Mouse (Mus musculus) gastrocnemius, postnatal 36 days (tissue): ENCODE results near the gene Ugt1a7c. TPM values are rescaled to one million over a fixed set of nuclear protein-coding genes. Genes with fewer than 3 reads are reported as not detected.
"Not testable (repeated sequence)": the region's sequence is repeated elsewhere in the genome, so short reads cannot be mapped to it uniquely, and the experiment has no call there.

Source experiments
- DNase-seq, 2 experiments: peaks; one replicate each; pipeline ENCODE4 v3.0.0; 2022
- intact Hi-C: fragments of 180-260 bp; cut with DNase I; formaldehyde crosslinking; loops from one replicate; pipeline ENCODE4 v1.15.1; 2025
- total RNA-seq, 2 experiments: library from RNA; stranded (reverse); gene quantifications; 2 replicates each; pipeline ENCODE4 v1.2.3; 2021

Ugt1a7c gene
- total RNA-seq, 2 experiments from 2014 or later: 0.33 to 0.54 TPM

DNA sequence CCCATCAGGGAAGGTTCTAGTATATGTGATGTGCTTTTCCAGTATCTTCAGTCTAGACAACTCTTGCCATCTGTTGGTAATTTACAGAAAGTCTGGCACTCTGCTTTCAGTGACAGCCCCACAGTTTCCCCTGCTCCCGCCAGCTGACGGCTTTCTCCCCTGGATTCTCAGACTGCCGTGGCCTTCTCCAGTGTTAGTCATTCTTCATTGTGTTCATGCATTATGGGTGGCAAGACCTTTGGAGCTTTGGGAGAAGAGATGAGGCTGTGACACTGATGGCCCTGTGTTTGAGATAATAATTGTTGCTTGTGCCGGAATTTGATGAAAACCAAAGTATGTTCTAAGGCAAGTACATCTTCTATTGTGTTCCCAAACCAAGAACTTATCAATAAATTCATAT, 123.7 kb downstream of the Ugt1a7c start:
- no peak for DNase-seq
- intact Hi-C loops: no loop called here

DNA sequence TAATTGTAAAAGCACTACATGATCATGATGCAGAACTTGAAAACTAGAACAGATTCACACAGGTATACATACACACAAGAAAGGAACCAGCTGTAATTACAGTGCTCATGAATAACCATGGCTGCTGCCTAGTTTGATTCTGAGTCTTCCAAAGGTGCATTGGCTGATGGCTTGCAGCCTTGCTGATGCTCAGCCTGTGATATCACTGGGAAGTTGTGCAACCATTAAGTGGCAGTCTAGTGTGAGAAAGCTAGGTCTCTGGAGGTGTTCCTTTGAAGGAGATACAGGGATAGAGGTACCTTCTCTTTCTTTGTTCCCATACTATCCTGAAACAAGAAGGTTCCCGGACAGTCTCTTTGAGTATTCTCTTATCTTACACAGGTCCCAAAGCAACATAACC, 124.2 kb downstream of the Ugt1a7c start:
- intact Hi-C loops: no loop called here

DNA sequence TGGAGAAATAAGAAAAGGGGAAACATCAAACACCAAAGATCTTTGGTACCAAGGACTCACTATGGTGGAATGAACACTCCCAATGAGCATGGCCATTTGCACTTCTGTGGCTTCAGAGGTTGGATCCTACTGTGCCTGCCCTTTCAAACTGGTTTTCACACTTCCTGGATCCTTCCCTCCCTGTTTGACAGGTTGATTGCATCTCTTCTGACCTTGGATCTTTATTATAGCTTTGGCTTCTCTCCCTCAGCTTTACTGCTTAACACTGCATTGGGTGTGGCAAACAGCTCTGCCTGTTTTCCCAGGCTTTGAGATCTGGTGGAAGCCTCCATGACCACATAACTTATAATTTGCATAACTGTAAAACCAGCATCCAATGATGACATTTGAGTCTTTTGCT, 125.5 kb downstream of the Ugt1a7c start:
- no peak for DNase-seq
- intact Hi-C loops: no loop called here

More for the DNA sequence above, 124.2 kb downstream of the Ugt1a7c start:
- no peak for DNase-seq

DNA sequence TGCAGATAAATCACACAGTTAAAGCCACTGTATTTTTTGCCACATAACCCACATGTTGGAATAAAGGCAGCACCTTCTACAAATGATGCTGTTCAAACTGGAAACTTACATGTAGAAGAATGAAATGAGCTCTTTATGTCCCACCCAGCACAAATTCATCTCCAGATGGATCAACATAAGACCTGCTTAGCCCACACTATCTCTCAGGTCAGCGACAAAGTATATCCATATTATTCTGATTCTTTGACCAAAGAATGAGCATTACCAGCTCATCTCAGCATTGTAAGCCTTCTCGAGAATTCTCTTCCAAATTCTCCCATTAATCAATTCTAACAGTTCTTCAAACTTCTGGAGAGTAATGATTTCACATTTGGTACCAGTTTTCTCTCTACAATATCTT, 127.4 kb downstream of the Ugt1a7c start:
- DNase-seq: no peak
- intact Hi-C loops: no loop called here

DNA sequence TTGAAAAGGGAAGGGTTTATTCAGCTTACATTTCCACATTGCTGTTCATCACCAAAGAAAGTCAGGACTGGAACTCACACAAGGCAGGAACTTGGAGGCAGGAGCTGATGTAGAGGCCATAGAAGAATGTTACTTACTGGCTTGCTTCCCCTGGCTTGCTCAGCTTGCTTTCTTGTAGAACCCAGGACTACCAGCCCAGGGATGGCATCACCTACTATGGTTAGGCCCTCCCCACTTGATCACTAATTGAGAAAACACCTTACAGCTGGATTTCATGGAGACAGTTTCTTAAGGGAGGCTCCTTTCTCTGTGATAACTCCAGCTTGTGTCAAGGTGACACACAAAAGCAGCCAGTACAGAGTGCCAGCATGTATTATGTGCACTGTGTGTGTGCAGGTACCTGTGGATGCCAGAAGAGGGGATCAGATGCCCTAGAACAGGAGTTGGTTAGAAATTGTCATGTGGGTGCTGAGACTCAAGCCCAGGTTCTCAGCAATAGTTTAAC, 128.2 kb downstream of the Ugt1a7c start:
- intact Hi-C loops, DNase-seq: not testable (repeated sequence)

DNA sequence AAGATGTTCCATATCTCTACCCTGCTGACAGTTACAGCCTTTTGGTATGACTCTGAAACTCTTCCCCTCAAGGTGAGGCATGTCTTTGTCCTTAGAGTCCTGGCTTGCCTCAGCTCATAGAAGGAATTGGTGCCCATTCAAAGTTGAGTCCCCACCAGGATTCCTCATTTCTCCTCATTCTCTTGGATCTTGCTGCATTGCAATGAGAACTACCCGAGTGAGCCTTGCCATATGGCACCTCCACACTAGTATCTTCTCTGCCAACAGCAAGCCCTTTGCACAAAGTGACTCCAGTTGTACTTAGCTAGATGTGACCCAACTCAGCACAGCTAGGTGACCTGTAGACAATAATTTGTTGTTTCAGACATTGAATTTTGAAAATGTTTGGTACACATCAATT, 128.7 kb downstream of the Ugt1a7c start:
- peak in 1 of 2 experiments; percentile 5 for DNase-seq
- intact Hi-C loops: no loop called here

DNA sequence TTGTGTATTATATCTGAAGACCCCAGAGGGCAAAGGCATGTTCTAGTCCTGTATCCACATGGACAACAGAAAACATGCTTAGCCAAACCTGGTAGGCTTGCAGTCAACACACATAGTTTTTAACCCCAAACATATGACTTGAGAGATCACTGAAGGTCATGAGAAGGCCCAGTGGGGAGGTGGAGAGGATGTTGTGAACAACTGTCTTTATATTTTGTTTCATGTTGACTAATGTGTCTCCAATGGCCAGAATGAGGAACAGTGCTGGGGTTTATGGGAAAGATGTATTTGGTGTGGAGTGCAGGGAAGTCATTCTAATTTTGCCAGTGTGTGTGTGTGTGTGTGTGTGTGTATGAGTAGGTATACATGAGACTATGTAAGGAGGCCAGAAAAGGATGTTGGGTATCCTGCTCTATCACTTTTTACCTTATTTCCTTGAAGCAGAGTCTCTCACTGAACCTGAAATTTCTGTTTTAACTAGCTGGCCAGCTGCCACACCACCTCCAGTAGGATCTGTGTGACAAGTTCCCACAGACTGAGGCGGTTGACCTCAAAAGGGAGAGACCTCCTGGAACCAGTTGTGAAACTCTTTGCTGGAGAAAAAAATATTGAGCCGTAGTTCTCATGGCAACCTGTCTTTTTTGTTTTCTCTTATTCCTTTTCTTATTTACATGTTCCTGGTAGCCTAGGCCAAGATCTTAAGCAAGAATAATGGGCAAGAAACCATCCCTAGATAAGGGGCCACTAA, 129.3 kb downstream of the Ugt1a7c start:
- DNase-seq: no peak
- intact Hi-C loops: no loop called here

DNA sequence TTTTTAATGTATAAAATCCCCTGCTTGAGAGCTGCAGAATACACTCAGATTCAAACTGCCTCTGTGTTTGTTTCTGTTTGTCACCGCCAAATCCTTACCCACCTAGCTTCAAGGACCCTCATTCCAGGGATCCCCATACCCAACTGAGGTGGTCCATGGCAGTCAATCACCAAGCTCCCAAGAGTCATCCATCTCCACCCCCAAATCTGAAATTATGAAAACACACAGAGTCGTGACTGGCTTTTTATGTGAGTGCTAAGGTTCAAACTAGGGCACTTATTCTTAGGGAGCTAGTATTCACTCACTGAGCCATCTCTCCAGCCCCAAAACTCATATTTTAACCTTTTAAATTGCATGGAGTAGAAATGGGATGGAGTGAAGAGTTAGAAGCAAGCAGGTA, 130.4 kb downstream of the Ugt1a7c start:
- intact Hi-C loops: not testable (repeated sequence)

DNA sequence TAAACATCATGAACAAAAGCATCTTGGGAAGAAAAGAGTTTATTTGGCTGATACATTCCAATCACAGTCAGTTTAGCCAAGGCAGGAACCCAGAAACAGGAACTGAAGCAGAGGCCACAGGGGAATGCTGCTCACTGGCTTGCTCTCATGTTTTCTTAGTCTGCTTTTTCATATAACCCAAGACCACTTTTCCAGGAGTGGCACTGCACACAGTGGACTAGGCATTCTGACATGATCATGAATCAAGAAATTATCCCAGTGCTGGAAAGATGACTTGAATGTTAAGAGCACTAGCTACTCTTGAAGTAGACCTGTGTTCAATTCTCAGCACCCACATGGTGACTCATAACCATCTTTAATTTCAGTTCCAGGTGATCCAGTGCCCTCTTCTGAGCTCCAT, 130.9 kb downstream of the Ugt1a7c start:
- no peak for DNase-seq

More for the DNA sequence above, 130.4 kb downstream of the Ugt1a7c start:
- DNase-seq: not testable (repeated sequence)

DNA sequence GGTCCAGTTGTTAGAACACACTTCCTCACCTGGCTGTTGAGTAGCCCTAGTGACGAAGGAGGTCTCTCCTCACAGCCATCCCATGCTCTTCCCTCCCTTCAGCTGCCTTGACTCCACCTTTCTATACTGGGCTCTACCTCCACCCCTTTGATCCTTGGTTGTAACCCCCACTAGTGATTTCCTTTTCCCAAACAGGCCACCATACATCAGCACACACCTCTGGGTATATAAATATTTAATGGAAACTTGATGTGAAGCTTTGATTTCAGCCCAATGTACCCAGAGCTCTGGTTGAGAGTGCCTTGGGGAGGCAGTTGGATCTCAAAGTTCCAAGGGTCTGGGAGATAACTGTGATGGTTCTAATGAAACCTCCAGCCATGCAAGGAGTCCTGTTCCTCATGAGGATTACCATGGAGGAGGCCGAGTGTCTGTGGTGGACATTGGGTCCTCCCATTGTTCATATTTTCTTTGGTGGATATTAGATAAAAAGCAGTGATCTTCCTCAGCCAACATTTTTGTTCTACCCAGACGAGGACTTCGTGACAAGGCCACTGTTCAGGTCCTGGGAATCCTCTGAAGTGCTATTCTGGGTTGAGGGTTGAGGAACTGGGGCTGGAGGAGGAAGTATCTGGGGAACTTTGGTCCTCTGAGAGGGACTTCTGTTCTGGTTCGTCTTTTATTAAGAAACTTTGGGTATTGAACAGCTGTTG, 132.0 kb downstream of the Ugt1a7c start, which contains the start of gene Mroh2a:
Gene Mroh2a, plus strand, starts transcription at position 317 of the 710 bp plus-strand sequence.
- DNase-seq: peak; percentile 8 to 10
- intact Hi-C loops: no loop called here

More for the DNA sequence above, 130.9 kb downstream of the Ugt1a7c start:
- intact Hi-C loops: no loop called here

DNA sequence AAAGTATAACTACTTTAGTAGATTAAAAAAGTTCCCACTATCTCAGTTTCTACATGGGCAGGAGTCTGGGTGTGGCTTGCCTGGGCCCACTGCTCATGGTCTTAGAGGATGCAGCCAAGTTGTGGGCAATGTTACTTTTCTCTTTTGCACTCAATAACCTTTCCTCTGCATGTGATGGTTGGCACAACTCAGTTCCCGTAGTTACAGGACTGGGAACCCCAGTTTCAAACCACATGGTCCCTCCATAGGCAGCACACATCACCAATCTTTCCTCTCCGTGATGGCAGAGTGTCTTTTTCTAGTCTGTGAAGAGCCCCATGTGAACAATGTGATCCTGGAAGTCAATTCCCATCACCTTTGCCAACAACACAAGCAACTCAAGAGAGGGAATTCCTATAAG, 132.6 kb downstream of the Ugt1a7c start:
- intact Hi-C loops: no loop called here
- DNase-seq: peak in 1 of 2 experiments; percentile 13

DNA sequence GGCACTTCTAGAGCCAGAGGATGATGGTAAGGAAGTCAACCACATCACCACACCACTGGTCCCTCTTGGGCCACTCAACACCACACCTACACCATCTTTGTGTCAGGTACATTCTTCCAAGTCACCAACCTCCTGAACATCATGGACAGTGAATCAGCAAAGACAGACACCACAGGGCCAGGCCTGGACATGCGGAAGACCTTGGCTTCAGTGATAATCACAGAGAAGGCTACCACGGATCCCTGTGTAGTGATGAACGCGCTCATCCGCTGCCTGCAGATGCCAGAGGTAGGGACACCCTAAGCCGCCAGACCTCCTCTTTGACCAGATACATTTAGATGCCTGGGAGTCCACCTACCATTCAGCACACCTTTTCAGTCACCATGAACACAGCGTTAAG, 133.3 kb downstream of the Ugt1a7c start:
- DNase-seq: peak; percentile 5 to 22
- intact Hi-C loops: no loop called here

DNA sequence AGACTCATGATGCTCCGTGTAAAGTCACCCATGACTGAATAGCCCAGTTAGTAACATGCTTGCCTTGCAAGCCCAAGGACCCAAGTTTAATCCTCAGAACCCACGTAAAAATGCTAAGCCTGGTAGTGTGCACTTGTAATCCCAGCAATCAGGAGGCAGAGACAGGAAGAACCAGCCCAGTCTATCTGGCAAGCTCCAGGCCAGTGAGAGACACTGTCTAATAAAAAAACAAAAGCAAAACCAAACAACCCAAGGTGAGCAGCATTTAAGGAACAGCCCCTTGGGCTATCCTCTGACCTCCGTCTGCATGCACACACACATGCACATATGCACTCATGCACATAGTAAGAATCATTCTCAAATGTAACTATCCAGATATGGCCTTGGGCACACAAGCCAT, 134.7 kb downstream of the Ugt1a7c start:
- intact Hi-C loops: no loop called here
- DNase-seq: no peak

DNA sequence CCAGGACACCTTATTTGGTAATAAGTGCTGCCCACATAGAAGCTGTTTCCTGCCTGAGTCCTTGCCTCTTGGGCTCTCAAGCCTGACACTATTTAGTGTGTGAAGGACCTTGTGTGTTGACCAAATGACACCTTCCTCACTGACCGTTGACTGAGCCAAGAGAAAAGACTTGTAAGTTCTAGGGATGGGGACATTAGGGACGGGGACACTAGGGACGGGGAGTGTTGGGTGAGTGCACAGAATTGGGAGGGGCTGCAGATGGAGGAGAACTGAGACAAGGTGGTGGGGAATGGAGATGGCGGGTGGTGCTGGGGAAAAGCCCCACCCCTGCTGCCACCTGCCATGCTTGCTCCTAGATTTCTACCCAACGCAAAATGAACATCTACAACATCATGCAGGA, 135.1 kb downstream of the Ugt1a7c start:
- peak in 1 of 2 experiments; percentile 5 for DNase-seq
- intact Hi-C loops: no loop called here

DNA sequence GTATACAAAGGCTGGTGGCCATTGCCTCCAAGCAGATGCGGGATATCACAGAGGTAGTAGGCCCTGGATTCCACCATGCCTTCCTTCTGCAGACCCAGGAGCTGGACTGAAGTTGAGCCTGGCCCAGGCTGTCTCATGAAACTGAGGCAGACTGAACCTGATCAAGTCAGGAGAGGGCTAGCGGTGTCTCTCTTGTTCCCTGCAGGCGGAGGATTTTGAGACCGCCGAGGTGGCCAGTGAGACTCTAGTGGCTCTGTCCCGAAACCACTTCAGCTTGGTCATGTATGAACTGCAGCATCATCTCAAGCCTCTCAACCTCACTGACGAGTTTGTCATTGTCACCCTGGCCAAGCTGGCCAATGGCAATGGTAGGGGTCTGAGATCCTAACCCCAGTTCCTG, 135.6 kb downstream of the Ugt1a7c start:
- intact Hi-C loops: no loop called here
- DNase-seq: peak in 1 of 2 experiments; percentile 6

DNA sequence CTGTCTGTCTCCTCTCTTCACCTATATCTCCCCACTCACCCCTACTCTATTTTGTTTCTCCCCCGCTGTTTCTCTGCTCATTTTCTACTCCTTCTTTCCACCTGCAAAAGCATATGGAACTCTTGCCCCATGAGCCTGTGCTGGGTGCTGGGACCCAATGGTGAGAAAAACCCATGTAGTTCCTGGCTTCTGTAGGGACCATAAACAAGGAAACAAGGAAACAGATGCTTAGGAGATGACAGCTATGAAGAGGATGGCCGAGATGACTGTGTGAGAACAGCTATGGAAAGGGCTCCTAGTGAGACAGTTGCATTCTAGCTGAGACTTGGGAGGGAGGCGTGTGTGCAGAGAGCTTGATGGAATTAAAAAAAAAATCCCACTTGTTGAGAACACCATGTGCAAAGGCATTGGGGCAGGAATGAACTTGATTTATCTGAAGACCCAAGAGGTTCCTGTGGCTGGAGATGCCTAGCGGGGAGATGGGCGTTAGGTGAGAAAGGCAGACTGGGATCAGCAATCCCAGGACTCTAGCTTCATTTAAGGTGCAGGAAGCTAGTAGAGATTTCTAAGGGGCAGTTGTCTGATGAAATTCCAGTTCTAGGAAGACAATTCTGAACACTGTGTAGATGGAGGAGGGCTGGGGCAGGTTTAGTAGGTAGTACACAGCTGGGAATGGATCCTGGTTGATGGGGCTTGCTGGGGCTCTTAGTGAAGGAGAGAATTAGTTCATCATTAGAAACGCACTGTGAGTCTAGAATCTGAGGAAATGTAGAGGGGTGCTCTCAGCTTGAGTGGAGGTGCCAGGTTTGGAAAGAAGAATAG, 136.3 kb downstream of the Ugt1a7c start:
- intact Hi-C loops: no loop called here
- DNase-seq: peak in 1 of 2 experiments; percentile 10

DNA sequence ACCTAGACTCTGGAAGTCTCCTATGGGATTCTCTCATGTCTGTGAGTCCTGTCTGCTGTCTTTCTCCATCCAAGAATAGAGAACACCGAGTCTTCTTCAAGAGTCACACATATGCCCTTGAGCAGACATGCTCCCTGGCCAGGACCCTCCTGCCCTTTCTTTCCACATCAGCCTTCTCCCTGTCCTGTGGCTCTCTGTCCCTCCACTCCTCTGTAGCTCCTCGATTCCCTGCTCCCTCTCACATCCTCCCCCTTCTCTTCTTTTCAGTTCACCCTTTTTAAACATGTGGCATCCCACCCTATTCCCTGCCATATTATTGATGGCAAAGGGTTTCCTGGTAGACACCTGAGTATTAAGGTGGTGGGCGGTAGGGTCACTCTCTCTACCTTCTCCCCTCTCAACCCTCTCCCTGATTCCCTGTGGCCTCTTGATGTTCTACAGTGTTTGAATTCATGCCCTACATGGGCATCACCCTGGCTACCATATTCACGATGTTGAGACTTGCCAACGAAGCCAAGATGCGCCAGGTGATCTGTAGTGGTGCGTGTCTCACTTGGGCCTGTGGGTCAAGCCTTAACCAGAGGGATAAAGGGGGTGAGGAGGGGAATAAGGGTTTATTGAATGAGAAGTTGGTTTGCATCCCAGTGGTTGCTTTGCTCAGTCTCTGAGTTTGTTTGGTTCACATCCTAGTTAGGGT, 137.1 kb downstream of the Ugt1a7c start:
- DNase-seq: peak; percentile 4 to 15
- intact Hi-C loops: no loop called here

DNA sequence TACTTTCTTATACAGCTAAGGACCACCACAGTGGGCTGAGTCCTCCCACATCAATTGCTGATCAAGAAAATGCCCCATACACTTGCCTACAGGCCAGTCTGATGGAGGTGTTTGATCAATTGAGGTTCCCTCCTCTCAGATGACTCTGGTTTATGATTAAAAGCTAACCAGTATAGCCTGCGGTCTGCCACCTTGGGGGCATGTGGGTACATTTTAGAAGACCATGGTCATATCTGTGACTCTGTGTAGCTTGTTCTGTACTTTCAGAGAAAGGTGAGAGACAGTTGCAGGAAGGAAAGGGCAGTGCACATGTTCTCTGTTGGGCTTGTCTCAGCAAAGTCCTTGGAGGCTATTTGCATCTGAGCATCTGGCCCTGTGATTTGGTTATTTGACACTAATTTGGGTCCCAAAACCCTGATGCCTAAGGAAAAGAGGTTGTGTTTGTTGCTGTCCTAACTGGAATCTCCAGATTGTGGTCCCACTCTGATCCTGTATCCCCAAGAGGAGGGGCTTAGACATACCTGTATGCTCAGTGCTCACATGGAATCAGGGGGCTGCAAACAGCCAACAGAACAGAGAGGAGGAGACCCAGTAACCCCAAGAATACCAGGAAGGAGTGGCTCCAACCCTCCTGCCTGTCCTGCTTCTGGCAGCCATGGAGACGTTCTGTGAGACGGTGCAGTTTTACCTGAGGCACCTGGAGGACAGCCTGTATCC, 138.0 kb downstream of the Ugt1a7c start:
- intact Hi-C loops: no loop called here
- DNase-seq: peak; percentile 3 to 17

DNA sequence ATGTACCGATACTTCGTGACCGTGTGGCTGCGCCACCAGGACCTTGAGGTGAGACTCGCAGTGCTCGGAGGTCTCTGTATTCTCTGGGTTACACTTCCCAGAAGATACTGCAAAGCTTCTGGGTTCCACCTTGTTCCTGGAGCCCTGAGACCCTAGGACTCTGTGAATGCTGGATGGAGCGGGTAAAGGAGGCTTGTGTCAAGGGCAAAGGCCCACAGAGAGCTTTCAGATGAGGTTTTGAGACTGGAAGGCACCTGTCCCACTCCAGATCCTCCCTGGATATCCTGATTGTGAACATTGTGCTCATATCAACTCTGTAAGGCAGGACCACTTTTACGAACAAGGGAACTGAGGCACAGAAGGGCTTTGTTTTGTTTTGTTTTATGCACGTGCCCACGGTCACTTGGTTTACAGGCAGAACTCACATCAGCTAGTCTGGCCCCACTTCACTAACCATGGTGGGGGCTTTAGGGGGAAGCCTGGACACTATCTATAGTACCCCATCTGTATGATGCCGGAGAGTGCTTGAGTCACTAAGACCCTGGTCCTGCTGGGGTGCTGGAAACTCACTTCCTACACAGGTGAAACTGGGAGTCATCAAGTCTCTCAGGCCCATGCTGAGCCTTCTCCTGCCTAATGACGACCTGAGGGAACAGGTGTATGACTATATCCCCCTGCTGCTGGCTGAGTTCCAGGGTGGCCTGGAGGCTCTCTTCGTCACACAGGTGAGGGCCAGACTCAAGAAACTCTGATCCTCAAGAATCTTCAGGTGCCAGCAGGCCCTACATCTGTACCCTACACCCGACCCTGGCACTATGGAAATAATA, 138.8 kb downstream of the Ugt1a7c start:
- peak; percentile 3 to 39 for DNase-seq
- intact Hi-C loops: no loop called here
